Mouse (Mus musculus) heart, adult 2 months (tissue): ENCODE data around the gene Gpc5. TPM values are rescaled to one million over a fixed set of nuclear protein-coding genes. Genes with fewer than 3 reads are reported as not detected.
"Not testable (repeated sequence)": the region's sequence is repeated elsewhere in the genome, so short reads cannot be mapped to it uniquely, and the experiment has no call there.

ENCODE experiments used
- DNase-seq, 2 experiments: peaks; one replicate each; pipeline ENCODE4 v3.0.0; 2021
- H3K27ac ChIP-seq: fragments of 200-600 bp; 2 replicates; pipeline ENCODE4 v1.8.1; 2022
- H3K27me3 ChIP-seq: fragments of 200-500 bp; 2 replicates; pipeline ENCODE4 v1.6.1; 2012; ENCODE audit warnings: mild to moderate bottlenecking, low read length, inconsistent platforms, mixed read lengths; ENCODE audit not compliant: control insufficient read depth, insufficient read depth
- H3K36me3 ChIP-seq: fragments of 200-500 bp; 2 replicates; pipeline ENCODE4 v1.6.1; 2012; ENCODE audit warnings: low read length, inconsistent platforms; ENCODE audit not compliant: control insufficient read depth, insufficient read depth
- H3K4me1 ChIP-seq: fragments of 200-500 bp; 2 replicates; pipeline ENCODE4 v1.6.1; 2011; ENCODE audit warnings: low read length; ENCODE audit not compliant: control insufficient read depth, insufficient read depth
- H3K4me3 ChIP-seq: fragments of 200-600 bp; 2 replicates; pipeline ENCODE4 v1.8.1; 2022
- H3K79me2 ChIP-seq: fragments of 200-500 bp; replicated peaks from 2 replicates; pipeline ENCODE4 v1.6.1; 2012; ENCODE audit warnings: mild to moderate bottlenecking, inconsistent platforms, low read length, moderate library complexity, mixed read lengths; ENCODE audit not compliant: control insufficient read depth, insufficient read depth
- H3K9ac ChIP-seq: fragments of 200-500 bp; 2 replicates; pipeline ENCODE4 v1.6.1; 2012; ENCODE audit warnings: low read depth, mild to moderate bottlenecking, control low read depth, inconsistent platforms, low read length, mixed read lengths
- CTCF ChIP-seq: fragments of 200-600 bp; IDR thresholded peaks from 2 replicates; pipeline ENCODE4 v1.8.1; 2022; ENCODE audit warnings: antibody characterized with exemption, mild to moderate bottlenecking, moderate library complexity
- EP300 ChIP-seq: fragments of 200-500 bp; IDR thresholded peaks from 2 replicates; pipeline ENCODE4 v1.6.1; 2011; ENCODE audit warnings: low read depth, low read length, control low read depth; ENCODE audit not compliant: insufficient read depth
- POLR2A ChIP-seq: fragments of 200-500 bp; IDR thresholded peaks from 2 replicates; pipeline ENCODE4 v1.6.1; 2011; ENCODE audit warnings: mild to moderate bottlenecking, low read depth, low read length, control low read depth; ENCODE audit not compliant: insufficient read depth
- WGBS: fragments of 180-500 bp; shearing (Covaris S2); methylation state at CpG from one replicate; pipeline ENCODE4 v1.1.7; 2018; 5-methylcytosine and 5-hydroxymethylcytosine counted together
- intact Hi-C: fragments of 180-260 bp; cut with DNase I; formaldehyde crosslinking; loops from one replicate; pipeline ENCODE4 v1.15.1; 2025
- polyA plus RNA-seq: library from polyadenylated mRNA; depleted of rRNA; stranded (reverse); fragments of >200 nt; gene quantifications from 2 replicates; pipeline ENCODE4 v1.2.3, GENCODE M21; 2012
- total RNA-seq, 2 experiments: library from RNA; stranded (reverse); gene quantifications; 2 replicates each; pipeline ENCODE4 v1.2.3; 2021

The Gpc5 gene
- total and polyA plus RNA-seq, 3 experiments: not detected

DNA sequence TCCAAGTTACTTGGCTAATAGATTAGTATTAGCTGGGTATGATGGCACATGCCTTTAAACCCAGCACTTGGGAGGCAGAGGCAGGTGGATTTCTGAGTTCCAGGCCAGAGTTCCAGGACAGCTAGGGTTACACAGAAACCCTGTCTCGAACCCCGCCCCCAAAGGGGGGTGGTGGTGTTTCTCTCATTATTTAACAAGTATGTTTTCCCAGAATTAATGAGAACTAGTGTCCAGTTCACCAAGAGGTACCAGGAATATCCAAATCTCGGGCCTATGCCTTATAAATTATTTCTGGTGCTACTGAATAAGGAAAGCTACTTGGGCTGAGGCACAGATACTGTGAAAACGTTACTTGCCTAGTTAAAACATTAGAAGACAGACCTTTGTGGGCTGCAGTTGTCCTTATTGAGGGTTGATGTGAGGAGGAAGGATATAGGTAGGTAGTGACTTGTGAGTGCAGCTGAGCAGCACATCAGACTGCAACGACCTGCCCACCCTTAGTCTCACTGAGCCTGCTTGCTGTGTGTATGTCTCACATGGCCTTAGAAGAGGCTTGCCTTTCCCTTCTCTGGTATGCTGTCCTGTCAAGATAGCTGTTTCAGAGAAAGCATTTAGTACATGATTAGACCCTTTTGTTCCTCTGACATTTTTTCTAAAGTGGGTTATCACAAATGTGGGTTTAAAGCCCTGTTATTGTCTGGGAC is 43.0 kb upstream of the Gpc5 start:
- H3K27me3 ChIP-seq: no peaks in the 10 kb centered on the region
- intact Hi-C loops: no loop called here
- H3K4me1 ChIP-seq: no peaks in the 10 kb centered on the region
- H3K36me3 ChIP-seq: peaks cover 10% of the 10 kb centered on the region
- H3K27ac ChIP-seq: no peak overlapping the region
- DNase-seq: no peak
- TF ChIP-seq POLR2A (no peak), CTCF (no peak), EP300 (no peak)
- no peak overlapping the region for H3K9ac ChIP-seq
- no peak overlapping the region for H3K4me3 ChIP-seq
- 51% methylated on average over 5 of the region's 5 CpGs for WGBS
- no peaks in the 10 kb centered on the region for H3K79me2 ChIP-seq

DNA sequence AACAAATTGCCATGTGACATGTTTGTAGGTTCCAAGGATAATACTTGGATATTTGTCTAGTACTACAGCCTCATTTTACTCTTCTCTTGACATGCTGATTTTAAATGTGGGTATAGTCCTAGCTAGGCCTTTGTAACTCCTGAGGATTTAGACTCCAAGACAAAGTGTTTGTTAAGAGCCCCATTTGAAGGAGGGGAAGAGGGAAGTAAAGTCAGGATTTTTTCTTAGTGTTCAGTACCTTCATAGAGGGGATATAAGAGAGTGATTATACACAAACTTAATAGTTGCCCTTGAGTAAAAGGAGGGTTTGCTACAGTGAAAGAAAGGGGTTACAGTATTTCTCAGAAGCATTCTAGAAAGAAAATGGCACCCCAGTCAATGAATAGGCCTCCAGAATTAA is 42.2 kb upstream of the Gpc5 start:
- Histone ChIP-seq H3K4me1 (no peaks in the 10 kb centered on the region), H3K4me3 (no peak overlapping the region), H3K36me3 (peaks cover 7% of the 10 kb centered on the region), H3K9ac (no peak overlapping the region), H3K27me3 (no peaks in the 10 kb centered on the region), H3K27ac (no peak overlapping the region), H3K79me2 (no peaks in the 10 kb centered on the region)
- no peak for DNase-seq
- intact Hi-C loops: no loop called here
- TF ChIP-seq EP300 (no peak), CTCF (no peak), POLR2A (no peak)

- Histone ChIP-seq H3K36me3 (peaks cover 4% of the 10 kb centered on the region), H3K4me3 (no peak overlapping the region), H3K27ac (no peak overlapping the region), H3K79me2 (no peaks in the 10 kb centered on the region), H3K9ac (no peak overlapping the region), H3K4me1 (no peaks in the 10 kb centered on the region), H3K27me3 (no peaks in the 10 kb centered on the region)
- intact Hi-C loops: no loop called here
- no peak for DNase-seq
- WGBS: 85% methylated on average over 5 of the region's 5 CpGs
- no peak for TF ChIP-seq CTCF
- no peak for TF ChIP-seq EP300
- TF ChIP-seq POLR2A: no peak
These were observed 40.8 kb upstream of the Gpc5 start for GRCm38 (mm10) chr14:115051106-115051760.

- WGBS: 84% methylated on average over 4 of the region's 4 CpGs
- Histone ChIP-seq H3K9ac (no peak overlapping the region), H3K4me3 (no peak overlapping the region), H3K4me1 (no peaks in the 10 kb centered on the region), H3K36me3 (no peaks in the 10 kb centered on the region; the same call in 1 of the 2 replicates), H3K27me3 (no peaks in the 10 kb centered on the region), H3K27ac (no peak overlapping the region), H3K79me2 (no peaks in the 10 kb centered on the region)
- TF ChIP-seq POLR2A: no peak
- no peak for TF ChIP-seq EP300
- TF ChIP-seq CTCF: no peak
- no peak for DNase-seq
- intact Hi-C loops: no loop called here
These were observed 39.6 kb upstream of the Gpc5 start for GRCm38 (mm10) chr14:115052371-115052770.

GRCm38 (mm10) chr14:115054252-115054651 is 37.8 kb upstream of the Gpc5 start:
- TF ChIP-seq POLR2A: no peak
- no peak for TF ChIP-seq EP300
- no peak for TF ChIP-seq CTCF
- 83% methylated on average over 4 of the region's 4 CpGs for WGBS
- Histone ChIP-seq H3K27ac (no peak overlapping the region), H3K36me3 (no peaks in the 10 kb centered on the region), H3K9ac (no peak overlapping the region), H3K27me3 (no peaks in the 10 kb centered on the region), H3K79me2 (no peaks in the 10 kb centered on the region), H3K4me1 (no peaks in the 10 kb centered on the region), H3K4me3 (no peak overlapping the region)
- intact Hi-C loops: no loop called here
- no peak for DNase-seq

DNA sequence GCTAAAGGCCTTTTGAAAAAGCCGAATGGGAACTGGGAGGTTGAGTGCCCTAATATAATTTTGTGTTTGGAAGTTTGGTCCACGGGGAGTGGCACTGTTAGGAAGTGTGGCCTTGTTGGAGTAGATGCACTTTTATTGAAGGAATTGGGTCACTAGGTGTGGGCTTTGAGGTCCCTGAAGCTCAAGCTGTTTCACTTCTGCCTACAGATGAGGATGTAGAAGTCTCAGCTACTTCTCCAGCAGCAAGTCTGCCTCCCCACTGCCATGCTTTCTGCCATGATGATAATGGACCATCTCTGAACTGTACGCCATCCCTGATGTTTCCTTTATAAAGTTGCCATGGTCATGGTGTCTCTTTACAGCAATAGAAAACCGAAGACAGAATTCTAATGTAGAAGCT is 34.5 kb upstream of the Gpc5 start:
- no peak overlapping the region for H3K9ac ChIP-seq
- no peaks in the 10 kb centered on the region for H3K4me1 ChIP-seq
- intact Hi-C loops: no loop called here
- H3K27me3 ChIP-seq: no peaks in the 10 kb centered on the region
- no peaks in the 10 kb centered on the region for H3K36me3 ChIP-seq
- 85% methylated on average over 4 of the region's 4 CpGs for WGBS
- H3K79me2 ChIP-seq: no peaks in the 10 kb centered on the region
- H3K4me3 ChIP-seq: no peak overlapping the region
- no peak for DNase-seq
- TF ChIP-seq POLR2A: no peak
- TF ChIP-seq CTCF: no peak
- TF ChIP-seq EP300: no peak
- H3K27ac ChIP-seq: no peak overlapping the region

DNA sequence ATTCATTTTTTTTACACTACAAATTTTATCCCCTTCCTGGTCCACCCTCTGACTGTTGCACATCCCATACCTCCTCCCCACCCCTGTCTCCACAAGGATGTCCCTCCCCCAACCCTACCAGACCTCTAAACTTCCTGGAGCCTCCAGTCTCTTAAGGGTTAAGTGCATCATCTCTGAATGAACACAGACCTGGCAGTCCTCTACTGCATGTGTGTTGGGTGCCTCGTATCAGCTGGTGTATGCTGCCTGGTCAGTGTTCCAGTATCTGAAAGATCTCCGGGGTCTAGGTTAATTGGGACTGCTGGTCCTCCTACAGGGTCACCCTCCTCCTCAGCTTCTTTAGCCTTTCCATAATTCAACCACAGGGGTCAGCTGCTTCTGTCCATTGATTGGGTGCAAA is 25.9 kb upstream of the Gpc5 start:
- intact Hi-C loops, H3K9ac ChIP-seq: not testable (repeated sequence)
- 66% methylated on average over 2 of the region's 2 CpGs for WGBS

More for the DNA sequence above, 25.9 kb upstream of the Gpc5 start:
- H3K27ac ChIP-seq, H3K27me3 ChIP-seq, DNase-seq, H3K36me3 ChIP-seq, H3K4me3 ChIP-seq, H3K4me1 ChIP-seq, H3K79me2 ChIP-seq: not testable (repeated sequence)
